Mouse (Mus musculus) liver, postnatal 0 days (tissue): ENCODE results near the gene 1700016K19Rik.

Experiments used
- CTCF ChIP-seq: sonication (generic); IDR thresholded peaks from 2 replicates; pipeline ENCODE4 v1.5.1; 2016; ENCODE audit warnings: antibody characterized with exemption, low read depth
- EP300 ChIP-seq: IDR thresholded peaks from 2 replicates; pipeline ENCODE4 v1.6.1; 2016; ENCODE audit warnings: antibody characterized with exemption, low read depth, mild to moderate bottlenecking

DNA sequence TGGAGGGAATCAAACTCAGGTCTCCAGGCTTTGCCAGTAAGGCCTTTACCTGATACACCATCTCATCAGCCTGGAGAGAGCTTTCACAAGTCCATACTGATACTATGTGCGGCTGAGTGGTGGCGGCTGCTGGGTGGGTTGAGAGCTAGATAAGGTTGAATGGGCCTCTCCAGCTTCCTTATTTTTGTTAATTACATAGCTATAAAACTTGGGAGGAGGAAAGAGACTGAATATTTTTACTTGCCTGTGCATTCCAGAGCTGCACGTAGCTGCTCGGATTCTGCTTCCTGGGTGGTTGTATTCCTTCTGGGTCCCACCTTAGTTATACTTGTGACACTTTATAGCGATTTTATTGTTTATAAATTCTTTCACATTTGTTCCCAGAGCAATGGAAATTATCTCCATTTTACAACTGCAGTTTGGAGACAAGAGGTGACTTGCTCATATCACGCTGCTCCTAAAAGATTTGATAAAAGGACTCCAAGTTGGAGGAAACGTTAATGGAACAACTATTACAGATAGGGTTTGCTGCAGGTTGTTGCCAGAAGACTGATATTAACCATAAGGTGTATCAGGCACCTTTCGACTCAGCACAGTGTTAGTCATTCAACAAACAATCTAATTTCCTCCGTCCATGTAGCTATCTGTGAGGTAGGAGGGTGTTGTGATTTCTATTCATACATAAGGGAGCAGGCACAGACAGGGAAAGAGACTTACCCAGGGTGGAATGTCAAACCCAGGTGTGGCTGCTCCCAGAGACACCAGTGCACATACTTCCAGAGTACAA lies 11.3 kb downstream of the 1700016K19Rik start:
- TF ChIP-seq CTCF (no peak), EP300 (no peak)
